Mouse (Mus musculus): ENCODE measurements around the gene St6galnac3. TPM values are rescaled to one million over a fixed set of nuclear protein-coding genes. Genes with fewer than 3 reads are reported as not detected.

Gene St6galnac3
- total and polyA plus RNA-seq, 3 experiments, result 2.2 to 5.2 (median 4.9) TPM

GRCm38 (mm10) chr3:153173567-153173966 is 551.4 kb downstream of the St6galnac3 start:
- Histone ChIP-seq H3K4me1 (ENCODE audit: control insufficient read depth, insufficient read depth, low read length) (no peaks in the 10 kb centered on the region), H3K4me3 (no peak overlapping the region), H3K27ac (no peak overlapping the region), H3K79me2 (replicated peaks; ENCODE audit: control insufficient read depth, insufficient read depth, low read length) (no peaks in the 10 kb centered on the region), H3K9ac (ENCODE audit: low read depth, low read length) (no peak overlapping the region), H3K36me3 (ENCODE audit: control insufficient read depth, insufficient read depth, low read length) (no peaks in the 10 kb centered on the region), H3K27me3 (ENCODE audit: control insufficient read depth, insufficient read depth, low read length) (no peaks in the 10 kb centered on the region)
- TF ChIP-seq POLR2A (IDR thresholded peaks at IDR 0.05; ENCODE audit: insufficient read depth, low read depth, low read length), result no peak
- WGBS, result 91% methylated on average over 2 of the region's 2 CpGs
- intact Hi-C loops (cut with DNase I), result no loop called here
- DNase-seq, result no peak

- H3K27ac ChIP-seq, result no peak overlapping the region
- no peaks in the 10 kb centered on the region for H3K27me3 ChIP-seq (ENCODE audit: control insufficient read depth, insufficient read depth, low read length)
- no peak for DNase-seq
- no peaks in the 10 kb centered on the region for H3K4me1 ChIP-seq (ENCODE audit: control insufficient read depth, insufficient read depth, low read length)
- no peak overlapping the region for H3K9ac ChIP-seq (ENCODE audit: low read depth, low read length)
- intact Hi-C loops (cut with DNase I), result no loop called here
- WGBS, result 79% methylated on average over 4 of the region's 4 CpGs
- TF ChIP-seq EP300 (IDR thresholded peaks at IDR 0.05; ENCODE audit: insufficient read depth, low read depth, low read length) (no peak), POLR2A (IDR thresholded peaks at IDR 0.05; ENCODE audit: insufficient read depth, low read depth, low read length) (no peak), CTCF (IDR thresholded peaks at IDR 0.05) (no peak)
- no peaks in the 10 kb centered on the region for H3K79me2 ChIP-seq (replicated peaks; ENCODE audit: control insufficient read depth, insufficient read depth, low read length)
- H3K36me3 ChIP-seq (ENCODE audit: control insufficient read depth, insufficient read depth, low read length), result no peaks in the 10 kb centered on the region
- no peak overlapping the region for H3K4me3 ChIP-seq
Observed at GRCm38 (mm10) chr3:153170146-153170545, 554.8 kb downstream of the St6galnac3 start.

GRCm38 (mm10) chr3:153169744-153170143 is 555.2 kb downstream of the St6galnac3 start:
- TF ChIP-seq POLR2A (IDR thresholded peaks at IDR 0.05; ENCODE audit: insufficient read depth, low read depth, low read length) (no peak), EP300 (IDR thresholded peaks at IDR 0.05; ENCODE audit: insufficient read depth, low read depth, low read length) (no peak), CTCF (IDR thresholded peaks at IDR 0.05) (no peak)
- Histone ChIP-seq H3K4me3 (no peak overlapping the region), H3K9ac (ENCODE audit: low read depth, low read length) (no peak overlapping the region), H3K79me2 (replicated peaks; ENCODE audit: control insufficient read depth, insufficient read depth, low read length) (no peaks in the 10 kb centered on the region), H3K4me1 (ENCODE audit: control insufficient read depth, insufficient read depth, low read length) (no peaks in the 10 kb centered on the region), H3K36me3 (ENCODE audit: control insufficient read depth, insufficient read depth, low read length) (no peaks in the 10 kb centered on the region), H3K27me3 (ENCODE audit: control insufficient read depth, insufficient read depth, low read length) (no peaks in the 10 kb centered on the region), H3K27ac (no peak overlapping the region)
- intact Hi-C loops (cut with DNase I), result no loop called here
- 88% methylated on average over 11 of the region's 11 CpGs for WGBS
- no peak for DNase-seq

GRCm38 (mm10) chr3:153161676-153162075 is 563.3 kb downstream of the St6galnac3 start:
- WGBS, result 32% methylated on average over 9 of the region's 9 CpGs

GRCm38 (mm10) chr3:153160683-153161082 is 564.3 kb downstream of the St6galnac3 start:
- Histone ChIP-seq H3K27ac (no peak overlapping the region), H3K36me3 (ENCODE audit: control insufficient read depth, insufficient read depth, low read length) (no peaks in the 10 kb centered on the region), H3K4me3 (no peak overlapping the region), H3K4me1 (ENCODE audit: control insufficient read depth, insufficient read depth, low read length) (no peaks in the 10 kb centered on the region), H3K27me3 (ENCODE audit: control insufficient read depth, insufficient read depth, low read length) (no peaks in the 10 kb centered on the region), H3K79me2 (replicated peaks; ENCODE audit: control insufficient read depth, insufficient read depth, low read length) (no peaks in the 10 kb centered on the region), H3K9ac (ENCODE audit: low read depth, low read length) (no peak overlapping the region)
- no peak for TF ChIP-seq POLR2A (IDR thresholded peaks at IDR 0.05; ENCODE audit: insufficient read depth, low read depth, low read length)
- TF ChIP-seq CTCF (IDR thresholded peaks at IDR 0.05), result no peak
- no peak for TF ChIP-seq EP300 (IDR thresholded peaks at IDR 0.05; ENCODE audit: insufficient read depth, low read depth, low read length)
- 74% methylated on average over 5 of the region's 5 CpGs for WGBS
- intact Hi-C loops (cut with DNase I), result no loop called here
- DNase-seq, result no peak

More at GRCm38 (mm10) chr3:153161676-153162075, 563.3 kb downstream of the St6galnac3 start:
- H3K4me3 ChIP-seq, result no peak overlapping the region
- DNase-seq, result no peak
- H3K9ac ChIP-seq (ENCODE audit: low read depth, low read length), result no peak overlapping the region
- intact Hi-C loops (cut with DNase I), result no loop called here
- no peaks in the 10 kb centered on the region for H3K79me2 ChIP-seq (replicated peaks; ENCODE audit: control insufficient read depth, insufficient read depth, low read length)
- H3K4me1 ChIP-seq (ENCODE audit: control insufficient read depth, insufficient read depth, low read length), result no peaks in the 10 kb centered on the region
- no peaks in the 10 kb centered on the region for H3K36me3 ChIP-seq (ENCODE audit: control insufficient read depth, insufficient read depth, low read length)
- no peak overlapping the region for H3K27ac ChIP-seq
- H3K27me3 ChIP-seq (ENCODE audit: control insufficient read depth, insufficient read depth, low read length), result no peaks in the 10 kb centered on the region
- TF ChIP-seq POLR2A (IDR thresholded peaks at IDR 0.05; ENCODE audit: insufficient read depth, low read depth, low read length) (no peak), CTCF (IDR thresholded peaks at IDR 0.05) (no peak), EP300 (IDR thresholded peaks at IDR 0.05; ENCODE audit: insufficient read depth, low read depth, low read length) (no peak)

- Histone ChIP-seq H3K79me2 (replicated peaks; ENCODE audit: control insufficient read depth, insufficient read depth, low read length) (no peaks in the 10 kb centered on the region), H3K9ac (ENCODE audit: low read depth, low read length) (no peak overlapping the region), H3K27me3 (ENCODE audit: control insufficient read depth, insufficient read depth, low read length) (no peaks in the 10 kb centered on the region), H3K4me3 (no peak overlapping the region), H3K27ac (no peak overlapping the region), H3K36me3 (ENCODE audit: control insufficient read depth, insufficient read depth, low read length) (no peaks in the 10 kb centered on the region), H3K4me1 (ENCODE audit: control insufficient read depth, insufficient read depth, low read length) (no peaks in the 10 kb centered on the region)
- WGBS, result 19% methylated on average over 2 of the region's 2 CpGs
- no peak for TF ChIP-seq EP300 (IDR thresholded peaks at IDR 0.05; ENCODE audit: insufficient read depth, low read depth, low read length)
- TF ChIP-seq POLR2A (IDR thresholded peaks at IDR 0.05; ENCODE audit: insufficient read depth, low read depth, low read length), result no peak
- TF ChIP-seq CTCF (IDR thresholded peaks at IDR 0.05), result no peak
- intact Hi-C loops (cut with DNase I), result no loop called here
- DNase-seq, result no peak
Observed at GRCm38 (mm10) chr3:153148887-153149286, 576.1 kb downstream of the St6galnac3 start.

Small RNA genes lying within 50 kb of the gene (microRNA-seq; reads per million reads assigned to microRNA genes)
- gene Gm27405, result 0 reads per million in 2 experiments

Other genes starting within 250 kb of the St6galnac3 start
- not detected for gene Asb17, start 119.0 kb upstream of the St6galnac3 start, total RNA-seq (2021)
- gene Asb17, start 119.0 kb upstream of the St6galnac3 start, polyA plus RNA-seq (2012; rRNA removed), result not detected in 2 replicates
- under 1 TPM in 1 of 2 experiments, not detected in 1; 0.07 TPM for gene Msh4, start 181.0 kb upstream of the St6galnac3 start, total RNA-seq (2021)
- 0.06 TPM in 1 of 2 replicates, not detected in the other for gene Msh4, start 181.0 kb upstream of the St6galnac3 start, polyA plus RNA-seq (2012; rRNA removed)
- 10 to 100 TPM; 81.8 to 98.2 TPM for gene Rabggtb, start 187.8 kb upstream of the St6galnac3 start, total RNA-seq (2021)
- 48.0 and 89.5 TPM in 2 replicates for gene Rabggtb, start 187.8 kb upstream of the St6galnac3 start, polyA plus RNA-seq (2012; rRNA removed)
- 1,000 to 10,000 TPM; 1,125 to 1,306 TPM for gene Acadm, start 219.5 kb upstream of the St6galnac3 start, total RNA-seq (2021)
- gene Acadm, start 219.5 kb upstream of the St6galnac3 start, polyA plus RNA-seq (2012; rRNA removed), result 480 and 876 TPM in 2 replicates
- gene Slc44a5, start 248.3 kb upstream of the St6galnac3 start, total RNA-seq (2021), result under 1 TPM in 1 of 2 experiments, not detected in 1; 0.14 TPM
- gene Slc44a5, start 248.3 kb upstream of the St6galnac3 start, polyA plus RNA-seq (2012; rRNA removed), result 0.25 and 0.76 TPM in 2 replicates